Mouse (Mus musculus) embryo, embryonic 11.5 days (tissue): ENCODE data around the gene Olfr1113.
"Not testable (repeated sequence)": the region's sequence is repeated elsewhere in the genome, so short reads cannot be mapped to it uniquely, and the experiment has no call there.

Source experiments
- DNase-seq: peaks from one replicate; pipeline ENCODE4 v3.0.0-alpha.2; 2012; ENCODE audit warnings: low read depth, low spot score

Olfr1113 gene

GRCm38 (mm10) chr2:87208670-87209069 lies at the start of gene Olfr1113:
TSS of gene Olfr1113 (plus strand) at chr2:87208970.
- DNase-seq: no peak

DNA sequence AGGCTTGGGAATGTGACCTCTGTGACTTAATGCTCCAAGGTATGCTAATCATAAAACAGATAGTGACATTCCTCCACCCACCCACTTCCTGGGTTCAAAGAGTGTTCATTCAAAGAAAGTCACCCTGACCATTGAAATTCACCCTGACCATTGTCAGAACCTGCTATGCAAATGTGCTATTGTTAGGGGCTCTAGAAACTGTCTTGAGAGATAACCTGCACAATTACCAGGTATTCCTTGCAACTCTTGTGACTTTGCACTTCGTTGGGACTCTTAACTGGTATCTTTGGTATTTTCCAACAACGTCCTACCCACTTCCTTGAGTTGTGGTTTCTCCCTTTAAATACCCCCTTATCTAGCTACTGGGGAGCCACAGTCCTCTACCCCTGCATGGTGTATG lies 41.0 kb upstream of the Olfr1113 start:
- not testable (repeated sequence) for DNase-seq

GRCm38 (mm10) chr2:87187498-87187897 lies 21.3 kb upstream of the Olfr1113 start, which contains the start of gene Olfr1112:
TSS of gene Olfr1112 (plus strand) at chr2:87187798.
- no peak for DNase-seq

- no peak for DNase-seq
These were observed 38.9 kb downstream of the Olfr1113 start, which contains the start of gene Olfr1115 for GRCm38 (mm10) chr2:87247713-87248112. TSS of gene Olfr1115 (plus strand) at chr2:87248013.
